Mouse (Mus musculus): ENCODE data around the gene Klhdc8b.

- TF ChIP-seq POLR2A (IDR thresholded peaks at IDR 0.05; ENCODE audit: borderline replicate concordance, extremely low read depth, insufficient read depth, insufficient read length, poor library complexity, severe bottlenecking): no peak
- no peak for TF ChIP-seq CTCF (IDR thresholded peaks at IDR 0.05; ENCODE audit: borderline replicate concordance, extremely low read depth, insufficient read depth, insufficient read length)
These were observed 8.5 kb upstream of the Klhdc8b start for GRCm38 (mm10) chr9:108469845-108470244.
